Mouse (Mus musculus): ENCODE data around the gene Sigirr. TPM values are rescaled to one million over a fixed set of nuclear protein-coding genes. Genes with fewer than 3 reads are reported as not detected.
A peak's percentile ranks its signal among the peaks of the same experiment; 100 is the strongest.

Sigirr gene
- 27.2 and 28.1 TPM in 2 replicates for polyA plus RNA-seq (2015; fragmentation: Nextera tagmentation; extraction: Ambion mirVana)

DNA sequence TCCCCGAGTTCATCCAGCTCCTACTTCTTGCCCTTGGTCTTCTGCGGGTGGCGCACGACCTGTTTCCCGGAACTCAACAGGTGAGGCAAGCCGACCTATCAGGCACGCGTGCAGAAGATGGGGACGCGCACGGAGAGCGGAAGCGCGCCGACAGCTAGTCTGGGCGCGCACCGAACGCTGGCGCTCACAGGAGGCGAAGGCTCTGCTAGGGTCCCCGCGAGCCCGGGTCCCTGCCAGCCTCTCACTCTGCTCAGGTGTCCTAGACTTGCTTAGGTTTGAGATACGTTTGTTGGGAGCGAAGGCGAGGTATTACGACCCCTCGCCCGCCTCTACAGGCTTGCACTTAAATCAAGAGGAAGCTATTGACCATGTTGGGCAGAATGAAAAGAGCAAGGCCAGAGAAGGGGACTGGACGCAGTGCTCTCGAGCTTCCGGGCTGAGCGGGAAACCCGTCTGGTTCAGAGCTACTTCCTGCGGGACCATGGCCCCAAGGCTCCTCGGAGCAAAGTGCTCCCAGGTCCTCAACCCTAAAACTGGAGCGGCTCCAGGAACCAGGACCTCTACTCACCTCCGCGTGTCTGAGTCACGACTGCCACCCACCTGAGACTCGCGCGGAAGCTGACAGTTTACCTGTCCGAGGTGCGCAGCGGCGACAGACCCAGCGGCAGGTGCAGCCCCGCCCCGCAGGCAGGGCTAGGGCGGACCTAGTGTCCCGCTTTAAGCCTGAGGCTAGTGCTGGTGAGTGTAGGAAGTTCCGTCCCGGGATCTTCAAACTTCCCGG, at the start of gene Sigirr:
Sigirr (minus strand) TSS at position 662 of the 781 bp plus-strand sequence.
- H3K4me2 ChIP-seq (ENCODE audit: low read depth, low read length): peak within 1 kb of the TSS; percentile 86
- 0 out of 2 replicates have a peak, but pooled peaks have one; percentile 17 for ATAC-seq (ENCODE audit: low read depth)
- peak within 1 kb of the TSS; percentile 30; the same call in 1 of the 2 replicates for H3K27ac ChIP-seq (ENCODE audit: low read length)
- no peaks in the 10 kb centered on the region for H3K9me3 ChIP-seq (replicated peaks; ENCODE audit: control insufficient read depth, low read length)
- H3K4me1 ChIP-seq (ENCODE audit: control insufficient read depth, low read depth, low read length): peaks cover 49% of the 10 kb centered on the region
- peaks cover 22% of the 10 kb centered on the region for H3K27me3 ChIP-seq (ENCODE audit: control insufficient read depth, insufficient read depth, low read depth, low read length)
- H3K9ac ChIP-seq (ENCODE audit: low read depth, low read length): peak within 1 kb of the TSS; percentile 55
- H3K36me3 ChIP-seq (ENCODE audit: control insufficient read depth, insufficient read depth): no peaks in the 10 kb centered on the region
- H3K4me3 ChIP-seq (ENCODE audit: low read depth, low read length): peak within 1 kb of the TSS; percentile 58
- WGBS (ENCODE audit: insufficient replicate concordance): 2% methylated on average over 56 of the region's 56 CpGs

DNA sequence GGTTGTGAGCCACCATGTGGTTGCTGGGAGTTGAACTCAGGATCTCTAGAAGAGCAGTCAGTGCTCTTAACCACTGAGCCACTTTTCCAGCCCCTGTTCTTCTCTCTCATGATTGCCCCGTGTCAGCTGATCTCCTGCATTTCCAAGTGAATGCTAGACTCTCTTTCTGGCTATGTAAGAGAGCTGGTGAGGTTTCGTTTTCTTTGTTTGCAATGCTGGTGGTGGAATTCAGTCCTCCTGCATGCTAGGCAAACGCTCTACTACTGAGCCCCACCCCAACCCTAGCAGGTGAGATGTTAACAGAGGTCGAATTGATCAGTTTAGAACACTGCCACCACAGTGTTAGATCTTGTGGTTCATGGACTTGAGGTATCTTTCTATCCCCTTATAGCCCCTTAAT, 48.3 kb upstream of the Sigirr start:
- H3K36me3 ChIP-seq (ENCODE audit: control insufficient read depth, insufficient read depth): peaks cover 73% of the 10 kb centered on the region
- no peak overlapping the region for H3K9ac ChIP-seq (ENCODE audit: low read depth, low read length)
- no peak for ATAC-seq (ENCODE audit: low read depth)
- H3K4me2 ChIP-seq (ENCODE audit: low read depth, low read length): no peak overlapping the region
- 65% methylated on average over 4 of the region's 4 CpGs for WGBS (ENCODE audit: insufficient replicate concordance)
- no peak overlapping the region for H3K4me3 ChIP-seq (ENCODE audit: low read depth, low read length)
- no peak overlapping the region for H3K27ac ChIP-seq (ENCODE audit: low read length)
- no peaks in the 10 kb centered on the region for H3K27me3 ChIP-seq (ENCODE audit: control insufficient read depth, insufficient read depth, low read depth, low read length)
- no peaks in the 10 kb centered on the region for H3K9me3 ChIP-seq (replicated peaks; ENCODE audit: control insufficient read depth, low read length)
- peaks cover 37% of the 10 kb centered on the region for H3K4me1 ChIP-seq (ENCODE audit: control insufficient read depth, low read depth, low read length)

DNA sequence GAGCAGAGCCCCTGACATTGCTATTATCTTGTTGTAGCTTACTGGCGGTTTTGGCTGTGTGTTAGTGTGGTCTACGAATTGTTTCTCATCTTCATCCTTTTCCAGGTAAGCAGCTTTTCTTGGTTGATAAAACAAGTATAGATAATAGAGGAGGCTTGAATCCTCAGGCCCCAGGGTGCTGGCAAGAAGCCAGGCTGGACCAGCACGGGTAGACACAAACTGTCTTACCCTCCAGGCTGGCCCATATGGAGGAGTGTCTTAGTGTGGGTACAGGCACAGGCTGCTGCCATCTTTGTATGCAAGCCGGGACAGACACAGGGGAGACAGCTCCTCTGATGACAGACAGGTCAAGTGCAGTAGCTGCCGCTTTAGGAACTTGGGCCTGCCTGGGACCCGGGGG, 46.7 kb upstream of the Sigirr start:
- WGBS (ENCODE audit: insufficient replicate concordance): 59% methylated on average over 6 of the region's 6 CpGs
- H3K9ac ChIP-seq (ENCODE audit: low read depth, low read length): 0 out of 2 replicates have a peak overlapping the region, but pooled peaks have one; percentile 5

DNA sequence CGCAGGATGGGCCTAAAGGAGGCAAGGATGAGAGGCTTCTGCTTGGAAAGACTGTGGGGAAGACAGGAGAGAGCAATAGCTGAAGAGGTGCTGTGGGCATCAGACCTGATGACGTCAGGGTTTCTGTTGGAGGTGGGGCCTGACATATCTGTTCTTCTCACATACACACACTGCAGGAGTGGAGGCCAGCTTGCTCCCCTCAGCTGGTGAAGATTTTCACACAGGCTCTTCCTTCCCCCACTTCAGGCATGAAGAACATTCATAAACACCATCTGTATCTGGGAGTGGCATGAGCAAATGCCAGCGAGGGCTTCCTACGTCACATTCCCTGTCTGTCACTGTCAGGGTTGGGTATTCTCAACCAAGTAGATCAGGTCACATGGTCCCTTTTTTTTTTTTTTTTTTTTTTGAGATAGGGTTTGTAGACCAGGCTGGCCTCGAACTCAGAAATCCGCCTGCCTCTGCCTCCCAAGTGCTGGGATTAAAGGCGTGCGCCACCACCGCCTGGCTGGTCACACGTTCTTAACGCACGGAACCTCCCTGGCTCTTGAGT, 45.7 kb upstream of the Sigirr start:
- Histone ChIP-seq H3K4me3 (ENCODE audit: low read depth, low read length) (no peak overlapping the region; the same call in 1 of the 2 replicates), H3K4me2 (ENCODE audit: low read depth, low read length) (peak overlapping the region; percentile 28), H3K27me3 (ENCODE audit: control insufficient read depth, insufficient read depth, low read depth, low read length) (no peaks in the 10 kb centered on the region), H3K4me1 (ENCODE audit: control insufficient read depth, low read depth, low read length) (peaks cover 57% of the 10 kb centered on the region), H3K36me3 (ENCODE audit: control insufficient read depth, insufficient read depth) (peaks cover 71% of the 10 kb centered on the region), H3K9ac (ENCODE audit: low read depth, low read length) (no peak overlapping the region), H3K9me3 (replicated peaks; ENCODE audit: control insufficient read depth, low read length) (no peaks in the 10 kb centered on the region), H3K27ac (ENCODE audit: low read length) (peak overlapping the region; percentile 69)
- ATAC-seq (ENCODE audit: low read depth): peak; percentile 84
- WGBS (ENCODE audit: insufficient replicate concordance): 62% methylated on average over 12 of the region's 12 CpGs

More for the DNA sequence above, 46.7 kb upstream of the Sigirr start:
- H3K4me1 ChIP-seq (ENCODE audit: control insufficient read depth, low read depth, low read length): peaks cover 49% of the 10 kb centered on the region
- H3K4me2 ChIP-seq (ENCODE audit: low read depth, low read length): peak overlapping the region; percentile 28; the same call in 1 of the 2 replicates
- peak overlapping the region; percentile 50 for H3K27ac ChIP-seq (ENCODE audit: low read length)
- H3K9me3 ChIP-seq (replicated peaks; ENCODE audit: control insufficient read depth, low read length): no peaks in the 10 kb centered on the region
- no peaks in the 10 kb centered on the region for H3K27me3 ChIP-seq (ENCODE audit: control insufficient read depth, insufficient read depth, low read depth, low read length)
- ATAC-seq (ENCODE audit: low read depth): no peak
- peaks cover 76% of the 10 kb centered on the region for H3K36me3 ChIP-seq (ENCODE audit: control insufficient read depth, insufficient read depth)
- H3K4me3 ChIP-seq (ENCODE audit: low read depth, low read length): no peak overlapping the region

DNA sequence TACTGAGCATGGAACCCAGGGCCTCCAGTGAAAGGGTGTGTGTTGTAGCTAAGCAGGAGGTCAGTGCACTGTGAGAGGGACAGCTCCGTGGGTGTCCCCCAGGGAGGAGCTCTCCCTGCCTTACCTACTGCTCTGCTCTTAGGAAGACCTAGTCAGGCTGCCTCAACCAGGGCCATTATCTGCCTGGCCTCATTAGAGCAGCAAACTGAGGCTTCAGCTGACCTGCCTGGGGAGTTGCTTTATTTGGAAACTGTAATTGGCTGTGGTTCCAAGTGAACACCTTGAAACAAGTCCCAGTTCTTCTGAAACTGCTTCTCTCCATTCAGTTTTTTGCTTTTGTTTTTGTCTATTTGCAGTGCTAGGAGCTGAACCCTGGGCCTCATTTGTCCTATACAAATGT, 45.0 kb upstream of the Sigirr start:
- Histone ChIP-seq H3K36me3 (ENCODE audit: control insufficient read depth, insufficient read depth) (peaks cover 65% of the 10 kb centered on the region), H3K4me3 (ENCODE audit: low read depth, low read length) (no peak overlapping the region), H3K27me3 (ENCODE audit: control insufficient read depth, insufficient read depth, low read depth, low read length) (no peaks in the 10 kb centered on the region), H3K4me2 (ENCODE audit: low read depth, low read length) (no peak overlapping the region), H3K27ac (ENCODE audit: low read length) (peak overlapping the region; percentile 69), H3K4me1 (ENCODE audit: control insufficient read depth, low read depth, low read length) (peaks cover 58% of the 10 kb centered on the region), H3K9me3 (replicated peaks; ENCODE audit: control insufficient read depth, low read length) (no peaks in the 10 kb centered on the region), H3K9ac (ENCODE audit: low read depth, low read length) (no peak overlapping the region)
- ATAC-seq (ENCODE audit: low read depth): peak; percentile 16; the same call in 1 of the 2 replicates
- WGBS (ENCODE audit: insufficient replicate concordance): 48% methylated on average over 1 of the region's 1 CpGs

DNA sequence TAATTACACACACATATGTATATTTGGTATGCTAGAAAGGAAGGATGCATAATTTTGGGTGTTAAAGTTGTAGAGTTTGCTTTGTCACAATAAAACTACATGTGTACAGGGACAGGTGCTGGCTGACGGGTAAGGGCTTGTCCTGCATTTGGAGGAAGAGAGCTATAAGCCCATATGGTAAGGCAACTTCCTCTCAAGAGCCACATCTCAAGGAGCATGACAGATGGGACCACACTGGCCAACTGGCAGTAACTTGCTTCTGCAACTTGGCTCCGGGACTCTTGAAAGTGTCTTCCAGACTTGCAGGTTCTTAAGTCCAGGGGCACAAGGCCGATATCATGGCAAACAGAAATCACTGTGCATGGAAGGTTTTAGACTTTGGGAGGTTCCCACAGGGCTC, 44.3 kb upstream of the Sigirr start:
- H3K36me3 ChIP-seq (ENCODE audit: control insufficient read depth, insufficient read depth): peaks cover 63% of the 10 kb centered on the region
- H3K4me3 ChIP-seq (ENCODE audit: low read depth, low read length): no peak overlapping the region

DNA sequence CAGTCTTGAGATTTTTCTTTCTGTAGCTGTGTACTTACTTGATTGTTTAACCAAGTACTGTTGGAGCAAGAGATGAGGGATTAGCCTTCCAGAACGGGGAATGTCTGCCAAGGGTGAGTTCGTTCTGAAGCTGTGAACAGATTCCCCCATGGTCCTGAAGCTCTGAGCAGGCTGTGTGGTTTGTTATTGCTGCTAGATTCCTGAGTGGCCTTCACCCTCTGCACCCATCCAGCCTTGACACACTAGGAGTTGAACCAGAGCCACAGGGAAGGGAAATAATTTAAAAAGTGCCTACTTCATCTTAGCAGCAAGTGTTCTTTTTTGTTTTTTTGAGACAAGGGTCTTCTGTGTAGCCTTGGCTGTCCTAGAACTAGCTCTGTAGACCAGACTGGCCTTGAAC, 43.5 kb upstream of the Sigirr start:
- H3K27me3 ChIP-seq (ENCODE audit: control insufficient read depth, insufficient read depth, low read depth, low read length): no peaks in the 10 kb centered on the region
- H3K9me3 ChIP-seq (replicated peaks; ENCODE audit: control insufficient read depth, low read length): no peaks in the 10 kb centered on the region
- H3K9ac ChIP-seq (ENCODE audit: low read depth, low read length): no peak overlapping the region
- peaks cover 66% of the 10 kb centered on the region for H3K4me1 ChIP-seq (ENCODE audit: control insufficient read depth, low read depth, low read length)
- 83% methylated on average over 2 of the region's 2 CpGs for WGBS (ENCODE audit: insufficient replicate concordance)
- ATAC-seq (ENCODE audit: low read depth): no peak
- no peak overlapping the region for H3K4me2 ChIP-seq (ENCODE audit: low read depth, low read length)
- no peak overlapping the region for H3K27ac ChIP-seq (ENCODE audit: low read length)
- H3K36me3 ChIP-seq (ENCODE audit: control insufficient read depth, insufficient read depth): peaks cover 67% of the 10 kb centered on the region
- H3K4me3 ChIP-seq (ENCODE audit: low read depth, low read length): no peak overlapping the region

More for the DNA sequence above, 44.3 kb upstream of the Sigirr start:
- Histone ChIP-seq H3K27me3 (ENCODE audit: control insufficient read depth, insufficient read depth, low read depth, low read length) (no peaks in the 10 kb centered on the region), H3K4me2 (ENCODE audit: low read depth, low read length) (no peak overlapping the region), H3K9me3 (replicated peaks; ENCODE audit: control insufficient read depth, low read length) (no peaks in the 10 kb centered on the region), H3K27ac (ENCODE audit: low read length) (peak overlapping the region; percentile 18), H3K4me1 (ENCODE audit: control insufficient read depth, low read depth, low read length) (peaks cover 63% of the 10 kb centered on the region), H3K9ac (ENCODE audit: low read depth, low read length) (no peak overlapping the region)
- no peak for ATAC-seq (ENCODE audit: low read depth)
- 65% methylated on average over 3 of the region's 3 CpGs for WGBS (ENCODE audit: insufficient replicate concordance)

DNA sequence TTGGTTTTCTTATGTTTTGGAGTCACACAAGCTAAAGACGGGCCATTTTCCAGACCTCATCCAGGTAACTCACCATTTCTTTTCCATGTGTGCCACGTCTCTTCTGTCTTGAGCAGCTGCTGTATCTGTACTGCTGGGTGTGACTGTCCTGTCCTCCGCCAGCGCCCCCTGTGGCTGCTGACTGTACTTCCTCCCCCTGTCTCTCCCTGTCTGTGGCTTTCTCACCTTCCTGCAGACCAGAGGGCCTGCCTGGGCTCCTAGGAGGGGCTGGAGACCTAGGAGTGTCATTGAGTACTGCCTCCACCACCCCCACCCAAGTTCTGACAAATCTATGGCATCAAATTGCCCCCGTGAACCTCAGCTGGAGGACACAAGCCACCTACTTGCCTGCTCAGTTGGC, 42.7 kb upstream of the Sigirr start:
- H3K36me3 ChIP-seq (ENCODE audit: control insufficient read depth, insufficient read depth): peaks cover 67% of the 10 kb centered on the region
- ATAC-seq (ENCODE audit: low read depth): peak; percentile 20; the same call in 1 of the 2 replicates
- no peaks in the 10 kb centered on the region for H3K27me3 ChIP-seq (ENCODE audit: control insufficient read depth, insufficient read depth, low read depth, low read length)
- H3K9ac ChIP-seq (ENCODE audit: low read depth, low read length): no peak overlapping the region
- peaks cover 73% of the 10 kb centered on the region for H3K4me1 ChIP-seq (ENCODE audit: control insufficient read depth, low read depth, low read length)
- no peak overlapping the region for H3K27ac ChIP-seq (ENCODE audit: low read length)
- no peaks in the 10 kb centered on the region for H3K9me3 ChIP-seq (replicated peaks; ENCODE audit: control insufficient read depth, low read length)
- 41% methylated on average over 5 of the region's 5 CpGs for WGBS (ENCODE audit: insufficient replicate concordance)
- H3K4me2 ChIP-seq (ENCODE audit: low read depth, low read length): no peak overlapping the region
- H3K4me3 ChIP-seq (ENCODE audit: low read depth, low read length): no peak overlapping the region

DNA sequence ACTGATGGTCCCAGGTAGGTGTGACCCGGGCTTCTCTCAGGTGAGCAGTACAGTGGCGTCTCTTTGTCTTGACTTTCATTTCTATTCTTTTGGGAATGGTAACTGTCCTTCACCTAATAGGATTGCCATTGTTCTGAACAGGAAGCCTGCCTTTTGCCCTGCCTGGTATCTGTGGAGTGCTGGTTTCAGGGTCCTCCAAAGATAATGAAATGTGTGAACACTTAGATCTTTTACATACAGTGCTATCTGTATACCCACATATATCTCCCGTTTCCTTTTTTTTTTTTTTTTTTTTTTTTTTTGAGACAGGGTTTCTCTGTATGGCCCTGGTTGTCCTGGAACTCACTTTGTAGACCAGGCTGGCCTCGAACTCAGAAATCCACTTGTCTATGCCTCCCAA, 41.0 kb upstream of the Sigirr start:
- no peak overlapping the region for H3K4me3 ChIP-seq (ENCODE audit: low read depth, low read length)
- H3K9me3 ChIP-seq (replicated peaks; ENCODE audit: control insufficient read depth, low read length): no peaks in the 10 kb centered on the region
- H3K4me1 ChIP-seq (ENCODE audit: control insufficient read depth, low read depth, low read length): peaks cover 69% of the 10 kb centered on the region
- peak; percentile 13; the same call in 1 of the 2 replicates for ATAC-seq (ENCODE audit: low read depth)
- H3K27ac ChIP-seq (ENCODE audit: low read length): no peak overlapping the region; the same call in 1 of the 2 replicates
- no peak overlapping the region for H3K9ac ChIP-seq (ENCODE audit: low read depth, low read length)
- H3K27me3 ChIP-seq (ENCODE audit: control insufficient read depth, insufficient read depth, low read depth, low read length): no peaks in the 10 kb centered on the region
- 50% methylated on average over 4 of the region's 4 CpGs for WGBS (ENCODE audit: insufficient replicate concordance)
- peaks cover 69% of the 10 kb centered on the region for H3K36me3 ChIP-seq (ENCODE audit: control insufficient read depth, insufficient read depth)
- no peak overlapping the region for H3K4me2 ChIP-seq (ENCODE audit: low read depth, low read length)

Data from liver, embryonic 16.5 days (tissue).